Mouse (Mus musculus) adrenal gland, postnatal 10 days (tissue): Measurements from ENCODE around the gene Gm5483. TPM values are rescaled to one million over a fixed set of nuclear protein-coding genes. Genes with fewer than 3 reads are reported as not detected.
"Not testable (repeated sequence)": the region's sequence is repeated elsewhere in the genome, so short reads cannot be mapped to it uniquely, and the experiment has no call there.

Source experiments
- DNase-seq: peaks from one replicate; pipeline ENCODE4 v3.0.0; 2021; ENCODE audit warnings: mixed read lengths
- long read RNA-seq, 2 experiments: library from polyadenylated mRNA; stranded (forward); transcript quantifications; one replicate each; pipeline ENCODE4 v2.0.0; 2021
- total RNA-seq, 2 experiments: library from RNA; stranded (reverse); gene quantifications; 2 replicates each; pipeline ENCODE4 v1.2.3; 2021

Gm5483 gene
- 10 to 100 TPM in 1 of 2 experiments, 1 to 10 TPM in 1; 10.0 to 12.4 TPM for total RNA-seq
- long read RNA-seq, experiment 1, partial matches to known transcripts, result 0 of 4 reads
- long read RNA-seq, experiment 1, other reads (novel, unspliced or antisense), result 0 of 4 reads
- long read RNA-seq, experiment 2, partial matches to known transcripts, result 0 of 1 reads
- long read RNA-seq, experiment 2, other reads (novel, unspliced or antisense), result 0 of 1 reads

- DNase-seq, result not testable (repeated sequence)
Measured at GRCm38 (mm10) chr16:36183912-36184311, at the start of gene Gm5483. Gm5483 (plus strand) TSS chr16:36184212.

- no peak for DNase-seq
Measured at GRCm38 (mm10) chr16:36138201-36138600, 45.8 kb upstream of the Gm5483 start.

- no peak for DNase-seq
Measured at GRCm38 (mm10) chr16:36156402-36156975, 27.5 kb upstream of the Gm5483 start, which contains the start of gene Stfa2l1. Stfa2l1 (plus strand) TSS chr16:36156811.

- not testable (repeated sequence) for DNase-seq
Measured at GRCm38 (mm10) chr16:36167841-36168240, 16.2 kb upstream of the Gm5483 start.

DNA sequence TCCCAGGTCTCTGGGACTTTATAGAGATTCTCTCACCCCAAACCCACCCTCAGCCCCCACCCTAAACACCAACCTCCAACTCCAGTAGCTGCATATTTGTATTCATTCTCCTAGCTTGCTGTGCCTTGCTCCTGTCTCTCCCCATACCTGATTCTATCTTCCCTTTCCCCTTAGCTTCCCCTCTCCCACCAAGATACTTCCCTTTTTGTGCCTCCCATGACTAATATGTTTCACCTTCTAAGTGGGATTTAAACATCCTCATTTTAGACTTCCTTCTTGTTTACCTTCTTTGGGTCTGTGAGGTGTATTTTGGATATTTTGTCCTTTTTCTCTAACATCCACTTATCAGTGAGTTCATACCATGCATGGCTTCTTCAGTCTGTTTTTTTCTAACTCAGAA is 7.9 kb upstream of the Gm5483 start:
- no peak for DNase-seq

GRCm38 (mm10) chr16:36179910-36180309 is 4.1 kb upstream of the Gm5483 start:
- DNase-seq, result no peak

DNA sequence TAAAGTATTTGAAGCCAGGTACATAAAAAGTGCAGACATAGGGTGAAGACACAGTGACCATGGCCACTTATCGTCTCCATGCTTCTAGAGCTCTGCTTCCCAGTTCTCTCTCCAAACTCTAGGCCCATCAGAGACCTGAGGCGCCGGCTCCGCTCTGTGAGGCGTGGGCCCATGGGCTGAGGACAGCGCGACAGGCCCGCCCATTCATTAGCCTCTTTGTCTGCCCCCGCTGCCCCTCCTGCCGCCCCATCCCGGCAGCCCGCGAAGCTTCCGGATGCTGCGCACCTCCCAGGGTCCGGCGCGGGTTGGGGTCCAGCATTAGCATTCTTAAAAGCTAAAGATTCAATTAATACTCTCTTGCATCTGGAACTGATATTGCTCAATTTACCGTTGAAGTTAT is 15.2 kb downstream of the Gm5483 start:
- no peak for DNase-seq

- peak; percentile 2 for DNase-seq
Measured at GRCm38 (mm10) chr16:36203846-36204245, 19.8 kb downstream of the Gm5483 start.

- DNase-seq, result not testable (repeated sequence)
Measured at GRCm38 (mm10) chr16:36205684-36206083, 21.7 kb downstream of the Gm5483 start.

DNA sequence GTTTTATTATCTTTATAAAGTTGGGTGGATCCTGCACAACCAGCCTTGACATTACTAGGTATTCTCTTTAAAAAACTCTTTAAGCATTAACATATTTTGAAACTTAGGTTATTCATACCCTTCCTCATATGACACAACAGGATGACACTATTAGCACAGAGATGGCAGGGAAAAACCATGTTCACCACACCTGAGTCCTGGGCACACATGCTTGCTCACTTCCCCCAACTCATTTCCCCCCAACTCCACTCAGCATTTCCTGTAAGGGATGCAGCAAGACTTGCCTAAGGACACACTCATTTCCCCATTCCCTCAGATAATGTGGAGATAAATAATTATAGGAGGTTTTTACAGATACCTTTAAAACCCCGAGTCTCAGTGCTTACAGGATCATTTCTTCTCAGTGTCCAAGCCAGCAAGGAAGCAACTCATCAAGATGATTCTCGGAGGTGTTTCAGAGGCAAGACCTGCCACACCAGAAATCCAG is 26.0 kb downstream of the Gm5483 start, which contains the start of gene Gm5416:
TSS of gene Gm5416 (plus strand) at position 437 of the 487 bp plus-strand sequence.
- DNase-seq, result no peak

GRCm38 (mm10) chr16:36221168-36221567 is 37.2 kb downstream of the Gm5483 start, which contains the start of gene 2010005H15Rik:
2010005H15Rik (plus strand) TSS chr16:36221468.
- not testable (repeated sequence) for DNase-seq

Other genes with a start within 250 kb of the Gm5483 start
- 10 to 100 TPM; 12.5 to 16.4 TPM for gene Parp9, start 245.7 kb upstream of the Gm5483 start, total RNA-seq
- gene Dtx3l, start 245.1 kb upstream of the Gm5483 start, total RNA-seq, result 10 to 100 TPM in 1 of 2 experiments, 1 to 10 TPM in 1; 8.7 to 10.1 TPM
- 10 to 100 TPM; 50.6 to 55.9 TPM for gene Kpna1, start 205.5 kb upstream of the Gm5483 start, total RNA-seq
- 1 to 10 TPM; 4.3 to 5.3 TPM for gene Wdr5b, start 143.0 kb upstream of the Gm5483 start, total RNA-seq
- 100 to 1,000 TPM; 181 to 193 TPM for gene Fam162a, start 112.6 kb upstream of the Gm5483 start, total RNA-seq
- 10 to 100 TPM; 57.9 to 74.7 TPM for gene Ccdc58, start 112.5 kb upstream of the Gm5483 start, total RNA-seq
- not detected for gene Csta1, start 53.0 kb upstream of the Gm5483 start, total RNA-seq
- 1 to 10 TPM; 7.6 to 9.0 TPM for gene Stfa2l1, start 27.4 kb upstream of the Gm5483 start, total RNA-seq
- gene Gm5416, start 26.2 kb downstream of the Gm5483 start, total RNA-seq, result not detected
- 1 to 10 TPM; 2.3 to 2.6 TPM for gene 2010005H15Rik, start 37.3 kb downstream of the Gm5483 start, total RNA-seq
- gene Stfa1, start 92.7 kb downstream of the Gm5483 start, total RNA-seq, result 10 to 100 TPM; 15.1 to 20.1 TPM
- gene BC117090, start 150.1 kb downstream of the Gm5483 start, total RNA-seq, result not detected
- 10 to 100 TPM; 18.2 to 24.0 TPM for gene BC100530, start 183.5 kb downstream of the Gm5483 start, total RNA-seq
- gene Stfa2, start 224.2 kb downstream of the Gm5483 start, total RNA-seq, result 10 to 100 TPM in 1 of 2 experiments, 1 to 10 TPM in 1; 7.3 to 11.8 TPM